Mouse (Mus musculus) forebrain, postnatal 0 days (tissue): ENCODE data around the gene Smpd3. TPM values are rescaled to one million over a fixed set of nuclear protein-coding genes. Genes with fewer than 3 reads are reported as not detected.

Experiments used
- ATAC-seq: fragments of 200-750 bp; cut with Nextera tagmentation; 2 replicates; pipeline ENCODE4 v1.8.0; 2017; ENCODE audit warnings: mild to moderate bottlenecking, moderate library complexity
- DNase-seq: peaks from one replicate; pipeline ENCODE4 v3.0.0-alpha.2; 2015
- H3K27ac ChIP-seq: fragments of 300-500 bp; sonication (generic); 2 replicates; pipeline ENCODE4 v1.5.1; 2014; ENCODE audit warnings: low read depth, mild to moderate bottlenecking, antibody characterized with exemption, low read length, moderate library complexity, mixed read lengths
- H3K27me3 ChIP-seq: fragments of 300-500 bp; sonication (generic); 2 replicates; pipeline ENCODE4 v1.6.1; 2014; ENCODE audit warnings: mild to moderate bottlenecking, low read length, mixed read lengths; ENCODE audit not compliant: insufficient read depth
- H3K36me3 ChIP-seq: fragments of 300-500 bp; sonication (generic); 2 replicates; pipeline ENCODE4 v1.6.1; 2014; ENCODE audit warnings: mild to moderate bottlenecking, moderate library complexity; ENCODE audit not compliant: insufficient read depth
- H3K4me1 ChIP-seq: fragments of 300-500 bp; sonication (generic); 2 replicates; pipeline ENCODE4 v1.6.1; 2014; ENCODE audit warnings: antibody characterized with exemption; ENCODE audit not compliant: insufficient read depth
- H3K4me2 ChIP-seq: fragments of 300-500 bp; sonication (generic); 2 replicates; pipeline ENCODE4 v1.6.1; 2014; ENCODE audit warnings: low read depth, mild to moderate bottlenecking, moderate library complexity
- H3K4me3 ChIP-seq: fragments of 300-500 bp; sonication (generic); 2 replicates; pipeline ENCODE4 v1.5.1; 2014; ENCODE audit warnings: low read depth, low read length, mixed read lengths
- H3K9ac ChIP-seq: fragments of 300-500 bp; sonication (generic); 2 replicates; pipeline ENCODE4 v1.6.1; 2014; ENCODE audit warnings: mild to moderate bottlenecking
- H3K9me3 ChIP-seq: fragments of 300-500 bp; sonication (generic); 2 replicates; pipeline ENCODE4 v1.6.1; 2016; ENCODE audit warnings: low read length
- CTCF ChIP-seq: sonication (generic); IDR thresholded peaks from 2 replicates; pipeline ENCODE4 v1.5.1; 2016; ENCODE audit warnings: antibody characterized with exemption, control low read depth, low read depth
- WGBS: fragments of 180-500 bp; shearing (Covaris S2); extraction: QIAGEN DNeasy Blood & Tissue Kit; methylation state at CpG from one replicate; pipeline ENCODE4 v1.1.7; 2014; 5-methylcytosine and 5-hydroxymethylcytosine counted together
- polyA plus RNA-seq: library from polyadenylated mRNA; unstranded; fragments of >200 nt; fragmentation: Nextera tagmentation; extraction: Ambion mirVana; gene quantifications from 2 replicates; pipeline ENCODE4 v1.2.1, GENCODE M21; 2015
- total RNA-seq: library from RNA; depleted of rRNA; stranded (reverse); fragments of >200 nt; gene quantifications from 2 replicates; pipeline ENCODE4 v1.2.3, GENCODE M21; 2014

Smpd3 gene
- total and polyA plus RNA-seq, 2 experiments from 2014 or later, result 84.8 to 114 TPM

- Histone ChIP-seq H3K9ac (no peak overlapping the region), H3K36me3 (no peaks in the 10 kb centered on the region)
- ATAC-seq, result no peak
Observed at GRCm38 (mm10) chr8:106298846-106299245, 38.9 kb downstream of the Smpd3 start.

GRCm38 (mm10) chr8:106298261-106298660 lies 39.5 kb downstream of the Smpd3 start:
- Histone ChIP-seq H3K4me1 (peaks cover 9% of the 10 kb centered on the region; the same call in 1 of the 2 replicates), H3K4me3 (no peak overlapping the region), H3K27ac (no peak overlapping the region), H3K36me3 (no peaks in the 10 kb centered on the region), H3K9ac (no peak overlapping the region), H3K27me3 (no peaks in the 10 kb centered on the region), H3K4me2 (no peak overlapping the region), H3K9me3 (no peaks in the 10 kb centered on the region)
- 67% methylated on average over 5 of the region's 5 CpGs for WGBS
- DNase-seq, result no peak
- TF ChIP-seq CTCF, result no peak
- no peak for ATAC-seq

More at GRCm38 (mm10) chr8:106298846-106299245, 38.9 kb downstream of the Smpd3 start:
- Histone ChIP-seq H3K9me3 (no peaks in the 10 kb centered on the region), H3K27ac (no peak overlapping the region), H3K4me2 (no peak overlapping the region), H3K4me3 (no peak overlapping the region), H3K27me3 (no peaks in the 10 kb centered on the region), H3K4me1 (peaks cover 9% of the 10 kb centered on the region; the same call in 1 of the 2 replicates)
- no peak for DNase-seq
- WGBS, result 59% methylated on average over 1 of the region's 1 CpGs
- TF ChIP-seq CTCF, result no peak

- H3K9me3 ChIP-seq, result no peaks in the 10 kb centered on the region
- WGBS, result 64% methylated on average over 20 of the region's 20 CpGs
- no peak overlapping the region for H3K4me2 ChIP-seq
- H3K27ac ChIP-seq, result no peak overlapping the region
- DNase-seq (no peak), ATAC-seq (no peak)
- no peaks in the 10 kb centered on the region for H3K27me3 ChIP-seq
- H3K4me1 ChIP-seq, result no peaks in the 10 kb centered on the region
- no peak overlapping the region for H3K4me3 ChIP-seq
- no peaks in the 10 kb centered on the region for H3K36me3 ChIP-seq
- H3K9ac ChIP-seq, result no peak overlapping the region
- no peak for TF ChIP-seq CTCF
Observed at GRCm38 (mm10) chr8:106292484-106293396, 45.0 kb downstream of the Smpd3 start.

GRCm38 (mm10) chr8:106289464-106289863 lies 48.3 kb downstream of the Smpd3 start:
- ATAC-seq (no peak; the same call in 1 of the 2 replicates), DNase-seq (no peak)
- no peak overlapping the region for H3K9ac ChIP-seq
- H3K36me3 ChIP-seq, result peaks cover 12% of the 10 kb centered on the region
- no peaks in the 10 kb centered on the region for H3K27me3 ChIP-seq
- H3K4me3 ChIP-seq, result no peak overlapping the region
- WGBS, result 54% methylated on average over 7 of the region's 7 CpGs
- H3K9me3 ChIP-seq, result no peaks in the 10 kb centered on the region
- no peaks in the 10 kb centered on the region for H3K4me1 ChIP-seq
- H3K4me2 ChIP-seq, result no peak overlapping the region
- H3K27ac ChIP-seq, result no peak overlapping the region
- TF ChIP-seq CTCF, result no peak

GRCm38 (mm10) chr8:106288732-106289131 lies 49.1 kb downstream of the Smpd3 start:
- Histone ChIP-seq H3K9me3 (no peaks in the 10 kb centered on the region), H3K36me3 (peaks cover 12% of the 10 kb centered on the region), H3K4me3 (no peak overlapping the region), H3K4me2 (no peak overlapping the region), H3K9ac (no peak overlapping the region), H3K27me3 (no peaks in the 10 kb centered on the region), H3K27ac (no peak overlapping the region), H3K4me1 (no peaks in the 10 kb centered on the region)
- DNase-seq (no peak), ATAC-seq (no peak)
- TF ChIP-seq CTCF, result no peak
- WGBS, result 25% methylated on average over 3 of the region's 3 CpGs

GRCm38 (mm10) chr8:106287445-106287844 lies 50.3 kb downstream of the Smpd3 start:
- no peak for TF ChIP-seq CTCF
- WGBS, result 28% methylated on average over 2 of the region's 2 CpGs
- DNase-seq, result no peak

GRCm38 (mm10) chr8:106280844-106281243 lies 56.9 kb downstream of the Smpd3 start:
- Histone ChIP-seq H3K4me1 (no peaks in the 10 kb centered on the region), H3K4me3 (no peak overlapping the region), H3K9ac (no peak overlapping the region), H3K27me3 (no peaks in the 10 kb centered on the region), H3K36me3 (peaks cover 47% of the 10 kb centered on the region), H3K27ac (no peak overlapping the region), H3K9me3 (no peaks in the 10 kb centered on the region), H3K4me2 (no peak overlapping the region)
- no peak for TF ChIP-seq CTCF
- 52% methylated on average over 4 of the region's 4 CpGs for WGBS
- no peak for DNase-seq
- ATAC-seq, result no peak

More at GRCm38 (mm10) chr8:106287445-106287844, 50.3 kb downstream of the Smpd3 start:
- no peaks in the 10 kb centered on the region for H3K27me3 ChIP-seq
- H3K4me1 ChIP-seq, result no peaks in the 10 kb centered on the region
- no peak overlapping the region for H3K9ac ChIP-seq
- H3K4me2 ChIP-seq, result no peak overlapping the region
- ATAC-seq, result no peak
- H3K4me3 ChIP-seq, result no peak overlapping the region
- no peak overlapping the region for H3K27ac ChIP-seq
- H3K9me3 ChIP-seq, result no peaks in the 10 kb centered on the region
- peaks cover 22% of the 10 kb centered on the region for H3K36me3 ChIP-seq
